Comparison of ENCODE assay signal across 9 mouse cellular contexts in genomic region chr2:4508959-4509615, GRCm38 (mm10).
DNase-seq lines count a peak whose midpoint lies in the region; ATAC-seq lines count a peak whose summit lies in the region.
"Had no signal": no experiment of that assay in that cellular context is flagged by ENCODE, and none has a peak within 500 bp of the region (broad histone marks: within the 10 kb centered on the region; RNA-seq: fewer than 3 reads in every experiment).

No protein-coding gene starts in this region.

- DNase-seq in forebrain, embryonic 11.5 days (ENCODE audit: low spot score): no peak
- DNase-seq in lung, postnatal 14 days: no peak
- peak; percentile 14 to 42 for DNase-seq in kidney, adult 8-10 months
- DNase-seq in ovary, adult 18-20 months (ENCODE audit: low spot score): no peak
- DNase-seq in right cerebral cortex, postnatal 25 days: no peak
- DNase-seq: heart, postnatal 14 days had no signal

- peaks cover 46% of the 10 kb centered on the region for H3K4me1 ChIP-seq in forebrain, embryonic 15.5 days
- no peaks in the 10 kb centered on the region for H3K4me1 ChIP-seq in forebrain, embryonic 11.5 days (replicated peaks; ENCODE audit: control insufficient read depth, insufficient read depth, low read length)
- H3K4me1 ChIP-seq in lung, embryonic 15.5 days: peaks cover 26% of the 10 kb centered on the region
- peaks cover 23% of the 10 kb centered on the region for H3K4me1 ChIP-seq in stomach, embryonic 15.5 days

- WGBS in forebrain, embryonic 15.5 days: 68% methylated on average over 10 of the region's 10 CpGs
- WGBS in forebrain, embryonic 11.5 days: 91% methylated on average over 10 of the region's 10 CpGs
- 36% methylated on average over 10 of the region's 10 CpGs for WGBS in lung, embryonic 15.5 days
- 41% methylated on average over 10 of the region's 10 CpGs for WGBS in stomach, embryonic 15.5 days

- H3K9me3 ChIP-seq in forebrain, embryonic 15.5 days: no peaks in the 10 kb centered on the region
- no peaks in the 10 kb centered on the region for H3K9me3 ChIP-seq in forebrain, embryonic 11.5 days (ENCODE audit: control insufficient read depth, low read length)
- H3K9me3 ChIP-seq in lung, embryonic 15.5 days: no peaks in the 10 kb centered on the region
- no peaks in the 10 kb centered on the region for H3K9me3 ChIP-seq in stomach, embryonic 15.5 days

- H3K4me3 ChIP-seq in forebrain, embryonic 15.5 days: no peak overlapping the region
- no peak overlapping the region for H3K4me3 ChIP-seq in forebrain, embryonic 11.5 days (ENCODE audit: low read depth, low read length)
- H3K4me3 ChIP-seq in lung, embryonic 15.5 days: no peak overlapping the region
- no peak overlapping the region for H3K4me3 ChIP-seq in stomach, embryonic 15.5 days (replicated peaks)

- H3K9ac ChIP-seq in forebrain, embryonic 15.5 days (replicated peaks): no peak overlapping the region
- H3K9ac ChIP-seq in forebrain, embryonic 11.5 days (ENCODE audit: low read length): no peak overlapping the region
- H3K9ac ChIP-seq in lung, embryonic 15.5 days: no peak overlapping the region
- H3K9ac ChIP-seq in stomach, embryonic 15.5 days: no peak overlapping the region

- H3K27me3 ChIP-seq in forebrain, embryonic 15.5 days: no peaks in the 10 kb centered on the region
- no peaks in the 10 kb centered on the region for H3K27me3 ChIP-seq in forebrain, embryonic 11.5 days (ENCODE audit: control insufficient read depth, insufficient read depth, low read length)
- no peaks in the 10 kb centered on the region for H3K27me3 ChIP-seq in lung, embryonic 15.5 days
- H3K27me3 ChIP-seq in stomach, embryonic 15.5 days (replicated peaks): no peaks in the 10 kb centered on the region

- peak overlapping the region; percentile 73 for H3K27ac ChIP-seq in forebrain, embryonic 15.5 days (replicated peaks)
- no peak overlapping the region for H3K27ac ChIP-seq in forebrain, embryonic 11.5 days (ENCODE audit: low read depth, low read length)
- peak overlapping the region; percentile 71 for H3K27ac ChIP-seq in lung, embryonic 15.5 days
- H3K27ac ChIP-seq in stomach, embryonic 15.5 days: peak overlapping the region; percentile 86

- H3K4me2 ChIP-seq in forebrain, embryonic 15.5 days (replicated peaks): no peak overlapping the region
- no peak overlapping the region for H3K4me2 ChIP-seq in forebrain, embryonic 11.5 days (ENCODE audit: low read depth, low read length, severe bottlenecking)
- no peak overlapping the region for H3K4me2 ChIP-seq in lung, embryonic 15.5 days
- peak overlapping the region; percentile 30; the same call in 1 of the 2 replicates for H3K4me2 ChIP-seq in stomach, embryonic 15.5 days

- no peak for ATAC-seq in forebrain, embryonic 15.5 days (replicated peaks)
- no peak for ATAC-seq in forebrain, embryonic 11.5 days (replicated peaks; ENCODE audit: low FRiP score)
- ATAC-seq in lung, embryonic 15.5 days (ENCODE audit: borderline replicate concordance, extremely low read depth, low FRiP score, low TSS enrichment): no peak
- ATAC-seq in stomach, embryonic 15.5 days (ENCODE audit: insufficient read depth, low FRiP score, low read depth): no peak

- 0 out of 2 replicates have a peak, but pooled peaks cover 3% of the 10 kb centered on the region for H3K36me3 ChIP-seq in forebrain, embryonic 15.5 days
- H3K36me3 ChIP-seq in forebrain, embryonic 11.5 days (ENCODE audit: control insufficient read depth, insufficient read depth, low read length): no peaks in the 10 kb centered on the region; the same call in 1 of the 2 replicates
- H3K36me3 ChIP-seq in lung, embryonic 15.5 days: no peaks in the 10 kb centered on the region
- no peaks in the 10 kb centered on the region for H3K36me3 ChIP-seq in stomach, embryonic 15.5 days

Comparison
In these comparisons a context has a peak if more than half of its experiments do, and no peak if none do; other contexts are left out.
1. DNase-seq: peak in kidney, adult 8-10 months (2 of 2); none in forebrain, embryonic 11.5 days (single experiment), lung, postnatal 14 days (single experiment), ovary, adult 18-20 months (single experiment) and right cerebral cortex, postnatal 25 days (single experiment).